Mouse (Mus musculus): Measurements from ENCODE around the gene Snrpe.

Gene Snrpe

DNA sequence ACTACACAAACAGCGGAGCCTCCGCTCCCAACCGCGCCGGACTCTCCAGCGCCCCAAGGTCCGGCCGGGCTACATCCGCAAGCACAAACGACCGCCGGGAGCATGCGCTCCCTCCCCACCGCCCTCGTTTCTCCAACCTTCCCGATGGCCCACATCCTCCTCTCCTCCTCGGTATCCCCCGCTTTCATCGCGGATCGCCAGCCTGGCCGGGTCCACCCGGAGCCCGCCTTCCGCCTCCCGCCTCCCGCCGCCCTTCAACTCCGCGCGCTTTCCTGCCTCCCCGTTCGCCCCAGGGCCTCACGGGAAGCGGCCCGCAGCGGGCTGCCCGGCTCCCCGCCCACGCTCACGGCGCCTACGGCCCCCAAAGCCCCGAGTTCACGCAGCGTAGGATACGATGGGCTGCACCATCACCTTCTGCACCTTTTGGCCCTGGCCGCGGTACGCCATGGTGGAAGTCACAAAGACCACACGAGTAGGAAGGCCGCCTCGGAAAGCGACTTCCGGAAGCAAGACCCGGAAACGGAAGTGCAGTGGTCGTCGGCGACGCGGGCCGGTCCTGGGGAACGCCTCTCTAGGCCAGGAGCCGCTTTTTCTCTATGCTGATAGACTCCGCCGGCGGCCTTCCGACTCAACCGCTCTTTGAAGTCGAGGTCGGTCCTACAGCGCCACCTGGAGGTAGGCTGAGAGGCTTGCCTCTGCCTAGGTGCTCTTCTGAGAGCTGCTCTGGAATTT, at the start of gene Snrpe:
TSS of gene Snrpe (minus strand) at position 521 of the 732 bp plus-strand sequence.
- DNase-seq (ENCODE audit: low spot score) = peak; percentile 98

- no peak for DNase-seq (ENCODE audit: low spot score)
Observed at GRCm38 (mm10) chr1:133658878-133659277, 48.8 kb upstream of the Snrpe start.

DNA sequence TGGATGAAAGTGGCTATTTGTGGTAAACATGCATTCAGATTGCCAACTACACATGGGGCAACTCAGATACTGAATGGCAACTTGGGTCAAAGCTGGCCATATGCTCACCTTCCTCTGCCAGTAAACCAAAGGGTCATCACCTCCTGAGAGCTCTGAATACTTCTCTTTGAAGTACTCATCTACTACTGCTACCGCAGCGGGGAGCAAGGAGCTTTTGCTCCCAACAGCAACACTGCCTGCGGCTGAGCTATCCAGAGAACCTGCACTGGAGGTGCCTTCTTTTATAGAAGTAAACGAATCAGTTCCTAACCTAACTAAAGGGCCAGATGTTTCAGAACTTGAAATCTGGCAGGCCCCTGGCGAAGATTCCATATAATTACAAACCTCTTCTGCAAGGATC, 46.7 kb upstream of the Snrpe start:
- DNase-seq (ENCODE audit: low spot score) = no peak

DNA sequence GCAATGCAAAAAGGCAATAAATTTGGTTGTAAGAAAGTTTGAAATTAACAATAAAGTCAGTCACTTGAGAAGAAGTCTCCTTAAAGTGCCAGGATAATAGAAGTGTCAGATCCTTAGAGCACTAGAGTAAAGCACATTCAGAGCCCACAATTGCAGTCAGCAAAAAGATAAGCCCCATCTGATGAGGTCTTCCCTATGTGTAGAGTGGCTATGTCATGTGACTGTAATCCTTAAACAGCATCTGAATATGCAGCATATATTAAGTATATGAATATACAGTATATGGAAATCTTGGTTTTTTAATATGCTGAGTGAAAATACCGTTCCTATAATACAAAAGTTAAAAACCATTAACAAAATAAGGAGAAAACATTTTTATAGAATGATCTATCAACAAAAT, 42.9 kb upstream of the Snrpe start:
- no peak for DNase-seq (ENCODE audit: low spot score)

DNA sequence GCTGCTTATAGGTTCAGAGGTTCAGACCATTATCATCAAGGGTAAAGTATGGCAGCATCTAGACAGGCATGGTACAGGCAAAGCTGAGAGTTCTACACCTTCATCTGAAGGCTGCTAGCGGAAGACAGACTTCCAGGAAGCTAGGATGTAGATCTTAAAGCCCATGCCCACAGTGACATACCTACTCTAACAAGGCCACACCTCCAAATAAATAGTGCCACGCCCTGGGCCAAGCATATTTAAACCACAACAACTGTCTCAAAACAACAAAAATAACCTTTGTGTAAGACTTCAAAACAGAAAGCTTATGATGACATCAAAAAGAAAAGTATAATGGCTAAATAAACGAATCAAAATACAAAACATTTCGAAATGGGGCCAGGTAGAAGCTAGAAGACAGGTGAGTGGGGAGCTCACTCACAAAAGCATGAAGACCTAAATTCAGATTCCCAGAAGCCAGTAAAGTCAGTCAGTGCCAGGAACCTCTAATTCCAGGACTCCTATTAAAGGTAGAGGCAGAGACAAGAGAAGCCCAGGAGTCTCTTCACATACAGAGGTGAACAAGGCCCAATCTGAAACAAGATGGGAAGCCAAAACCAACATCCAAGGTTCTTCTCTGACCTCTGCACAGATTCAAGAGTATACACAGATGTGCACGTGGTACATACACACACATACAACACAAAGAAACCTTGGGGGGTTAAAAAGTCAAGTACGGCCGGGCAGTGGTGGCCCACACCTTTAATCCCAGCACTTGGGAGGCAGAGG, 40.4 kb upstream of the Snrpe start:
- DNase-seq (ENCODE audit: low spot score) = no peak

DNA sequence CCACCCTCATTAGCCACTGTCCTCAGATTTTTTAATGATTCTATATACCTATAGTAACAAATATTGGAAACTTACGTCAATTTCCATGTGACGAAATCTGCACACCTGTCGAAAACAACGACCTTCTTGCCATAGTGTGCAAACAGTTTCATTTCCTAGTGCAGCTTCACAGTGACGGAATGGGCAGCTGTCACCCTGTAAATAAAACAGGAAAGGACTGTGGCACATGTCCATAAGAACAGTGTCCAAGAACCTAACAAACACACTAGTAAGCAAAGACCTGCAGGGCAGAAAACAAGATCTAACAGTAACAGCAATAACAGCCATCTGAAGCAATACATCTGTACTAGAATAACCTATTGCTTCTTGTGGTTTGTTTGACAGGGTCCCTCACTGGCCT, 35.6 kb upstream of the Snrpe start:
- no peak for DNase-seq (ENCODE audit: low spot score)

- DNase-seq (ENCODE audit: low spot score) = no peak
Observed at GRCm38 (mm10) chr1:133641163-133641562, 31.1 kb upstream of the Snrpe start.

DNA sequence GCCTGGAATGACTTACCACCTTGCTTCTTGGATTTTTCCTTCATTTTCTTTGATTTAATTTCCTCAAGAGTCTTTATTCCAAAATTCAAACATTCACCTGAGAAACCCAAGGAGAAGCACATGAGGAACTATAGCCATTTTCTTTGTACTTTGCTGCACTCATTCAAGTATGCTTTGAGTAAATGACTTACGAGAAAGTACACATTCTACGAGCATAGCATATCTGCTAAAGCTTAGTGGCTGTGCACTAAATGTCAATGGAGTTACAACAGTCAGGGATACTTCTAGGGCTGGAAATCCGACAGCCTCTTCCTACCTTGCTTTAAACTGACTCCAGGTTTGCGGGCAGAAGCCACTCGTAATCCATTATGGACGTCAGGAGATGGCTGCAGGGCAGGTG, 28.4 kb upstream of the Snrpe start:
- no peak for DNase-seq (ENCODE audit: low spot score)

- no peak for DNase-seq (ENCODE audit: low spot score)
Observed at GRCm38 (mm10) chr1:133632168-133632567, 22.1 kb upstream of the Snrpe start.

- no peak for DNase-seq (ENCODE audit: low spot score)
Observed at GRCm38 (mm10) chr1:133625052-133625451, 15.0 kb upstream of the Snrpe start.

DNA sequence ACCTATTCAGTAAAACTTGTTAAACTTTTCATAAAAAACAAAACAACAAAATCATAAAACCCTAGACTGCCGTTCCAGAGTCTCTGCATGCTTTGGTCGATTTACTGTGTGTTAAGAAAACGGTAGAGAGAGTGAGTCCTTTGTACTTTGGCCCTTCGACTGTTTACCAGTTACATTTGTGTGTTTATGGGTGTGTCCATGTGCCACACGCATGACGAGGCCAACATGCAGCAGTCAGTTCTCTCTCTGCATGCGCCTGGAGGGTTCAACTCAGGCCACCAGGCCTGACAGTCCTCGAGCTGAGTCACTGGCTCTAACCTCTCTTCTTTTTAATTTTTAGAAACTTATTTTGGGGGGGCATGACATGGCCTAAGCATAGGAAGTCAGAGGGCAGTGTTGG, 8.2 kb upstream of the Snrpe start:
- DNase-seq (ENCODE audit: low spot score) = no peak

GRCm38 (mm10) chr1:133617908-133618307, 7.8 kb upstream of the Snrpe start:
- no peak for DNase-seq (ENCODE audit: low spot score)

DNA sequence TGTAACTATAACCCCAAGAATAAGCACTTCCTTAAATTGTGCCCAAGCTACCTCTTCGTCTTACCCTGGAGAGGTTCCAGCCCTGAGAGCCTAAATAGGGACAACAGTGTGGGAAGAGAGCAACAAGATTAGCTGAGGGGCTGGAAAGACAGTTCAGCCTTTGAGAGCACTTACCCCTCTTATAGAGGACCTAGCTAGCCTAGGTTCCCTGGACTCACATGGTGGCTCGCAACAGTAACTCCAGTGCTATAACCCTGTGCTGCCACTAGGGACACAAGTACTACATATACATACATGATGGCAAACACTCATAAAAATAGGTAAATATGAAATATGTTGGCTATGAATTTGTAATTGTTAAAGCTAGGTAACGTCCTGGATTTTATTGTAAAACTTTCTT, 3.7 kb upstream of the Snrpe start:
- no peak for DNase-seq (ENCODE audit: low spot score)

DNA sequence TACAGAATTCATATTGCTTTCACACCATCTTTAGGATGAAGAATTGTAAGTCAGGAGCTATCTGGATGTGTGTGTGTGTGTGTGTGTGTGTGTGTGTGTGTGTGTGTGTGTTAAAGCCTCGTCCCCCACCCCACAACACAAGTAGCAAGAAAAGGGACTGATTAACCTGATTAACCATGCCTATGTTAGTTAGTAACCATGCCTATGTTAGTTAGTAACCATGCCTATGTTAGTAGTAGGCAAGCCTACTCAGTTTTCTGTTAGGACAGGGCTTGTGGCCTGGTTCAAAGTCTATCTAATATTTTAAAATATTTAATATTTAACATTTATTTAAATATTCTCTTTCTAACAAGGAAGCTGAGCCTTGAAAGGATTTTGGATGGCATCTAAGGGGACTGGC, 1.3 kb upstream of the Snrpe start:
- DNase-seq (ENCODE audit: low spot score) = no peak

GRCm38 (mm10) chr1:133610601-133611000, 510 bp upstream of the Snrpe start:
- DNase-seq (ENCODE audit: low spot score) = no peak

DNA sequence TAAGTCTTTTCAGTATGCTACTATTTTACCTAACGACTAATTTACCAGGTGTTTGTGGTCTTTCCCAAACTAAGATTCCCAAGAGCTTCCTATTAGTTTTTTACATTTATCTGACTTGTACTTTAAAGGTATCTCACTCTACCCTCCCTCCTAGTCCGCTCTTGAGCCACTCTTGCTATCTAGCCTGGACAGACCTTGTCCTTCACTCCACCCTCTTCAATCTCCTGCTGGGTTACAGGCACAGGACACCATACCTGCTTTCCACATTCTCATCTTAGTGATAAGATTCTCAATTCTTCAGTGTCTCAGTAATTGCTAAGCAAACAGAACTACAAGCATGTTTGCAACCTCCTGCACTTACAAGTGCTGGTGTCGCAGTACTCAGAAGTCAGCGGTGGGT, 6.9 kb downstream of the Snrpe start:
- no peak for DNase-seq (ENCODE audit: low spot score)

- no peak for DNase-seq (ENCODE audit: low spot score)
Observed at GRCm38 (mm10) chr1:133596298-133597007, 13.6 kb downstream of the Snrpe start.

GRCm38 (mm10) chr1:133585995-133586537, 24.0 kb downstream of the Snrpe start:
- no peak for DNase-seq (ENCODE audit: low spot score)

DNA sequence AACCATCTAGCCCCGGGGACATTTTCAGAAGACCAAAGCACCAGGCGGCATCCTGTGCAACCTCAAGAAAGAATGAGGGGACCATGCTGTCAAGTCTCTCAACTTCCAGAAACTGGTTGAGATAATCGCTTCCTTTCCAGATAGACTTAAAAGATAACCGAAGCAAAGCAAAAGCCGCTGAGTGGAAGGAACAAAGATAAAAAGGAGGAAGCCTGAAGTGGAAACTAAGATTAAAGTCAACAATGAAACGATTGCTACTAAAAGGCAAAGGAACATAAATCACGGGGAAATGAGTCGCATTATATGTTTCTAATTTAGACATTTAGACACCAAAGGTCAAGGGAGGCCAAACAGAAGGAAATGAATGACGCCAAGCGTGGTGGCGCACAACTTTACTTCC, 38.8 kb downstream of the Snrpe start:
- no peak for DNase-seq (ENCODE audit: low spot score)
